Mouse (Mus musculus) megakaryocyte, embryonic 14.5 days (primary cell): ENCODE results near the gene Rbm4. TPM values are rescaled to one million over a fixed set of nuclear protein-coding genes. Genes with fewer than 3 reads are reported as not detected.
"Not testable (repeated sequence)": the region's sequence is repeated elsewhere in the genome, so short reads cannot be mapped to it uniquely, and the experiment has no call there.

Experiments used
- H3K27me3 ChIP-seq: replicated peaks from 2 replicates; pipeline ENCODE3; 2012; ENCODE audit warnings: inconsistent platforms
- H3K36me3 ChIP-seq: replicated peaks from 2 replicates; pipeline ENCODE3; 2012; ENCODE audit warnings: low read length, inconsistent platforms, mixed read lengths
- H3K4me1 ChIP-seq: 2 replicates; pipeline ENCODE4 v1.6.1; 2012; ENCODE audit warnings: inconsistent platforms
- H3K4me3 ChIP-seq: replicated peaks from 2 replicates; pipeline ENCODE3; 2012; ENCODE audit warnings: moderate library complexity, mild to moderate bottlenecking, inconsistent platforms
- H3K9me3 ChIP-seq: 2 replicates; pipeline ENCODE4 v1.6.1; 2012; ENCODE audit warnings: inconsistent platforms
- FLI1 ChIP-seq: IDR thresholded peaks from 2 replicates; pipeline ENCODE4 v1.6.1; 2012; ENCODE audit warnings: low read length, inconsistent platforms, mixed read lengths
- GATA1 ChIP-seq: IDR thresholded peaks from 3 replicates; pipeline ENCODE4 v1.6.1; 2012; ENCODE audit warnings: mixed read lengths, low read length, inconsistent platforms, borderline replicate concordance
- polyA plus RNA-seq: library from polyadenylated mRNA; stranded (reverse); fragments of >175 nt; gene quantifications from 2 replicates; pipeline ENCODE4 v1.2.3, GENCODE M21; 2012; ENCODE audit warnings: low replicate concordance; ENCODE audit not compliant: insufficient read depth

Rbm4 gene
- polyA plus RNA-seq, 1 experiment = 20.1 TPM

- 0 out of 2 replicates have a peak, but pooled peaks cover 1% of the 10 kb centered on the region for H3K9me3 ChIP-seq
- H3K4me3 ChIP-seq = no peak overlapping the region
- TF ChIP-seq FLI1 (no peak), GATA1 (no peak)
- peaks cover 12% of the 10 kb centered on the region for H3K4me1 ChIP-seq
- no peaks in the 10 kb centered on the region for H3K27me3 ChIP-seq
- peaks cover 84% of the 10 kb centered on the region for H3K36me3 ChIP-seq
These were observed 34.9 kb upstream of the Rbm4 start for GRCm38 (mm10) chr19:4828444-4829114.

GRCm38 (mm10) chr19:4820678-4821303, 27.1 kb upstream of the Rbm4 start:
- H3K36me3 ChIP-seq = peaks cover 16% of the 10 kb centered on the region
- H3K4me3 ChIP-seq = no peak overlapping the region
- H3K4me1 ChIP-seq = no peaks in the 10 kb centered on the region
- peaks cover 4% of the 10 kb centered on the region for H3K9me3 ChIP-seq
- H3K27me3 ChIP-seq = no peaks in the 10 kb centered on the region
- TF ChIP-seq FLI1 = no peak
- no peak for TF ChIP-seq GATA1

GRCm38 (mm10) chr19:4817182-4817835, 23.6 kb upstream of the Rbm4 start:
- no peak for TF ChIP-seq GATA1
- no peak for TF ChIP-seq FLI1
- peaks cover 1% of the 10 kb centered on the region; the same call in 1 of the 2 replicates for H3K4me1 ChIP-seq
- H3K9me3 ChIP-seq = peaks cover 10% of the 10 kb centered on the region

GRCm38 (mm10) chr19:4813015-4813414, 19.3 kb upstream of the Rbm4 start:
- H3K4me3 ChIP-seq = no peak overlapping the region
- peaks cover 10% of the 10 kb centered on the region for H3K9me3 ChIP-seq

More at GRCm38 (mm10) chr19:4817182-4817835, 23.6 kb upstream of the Rbm4 start:
- Histone ChIP-seq H3K4me3 (no peak overlapping the region), H3K27me3 (no peaks in the 10 kb centered on the region), H3K36me3 (no peaks in the 10 kb centered on the region)

GRCm38 (mm10) chr19:4812334-4812949, 18.7 kb upstream of the Rbm4 start:
- H3K36me3 ChIP-seq, H3K27me3 ChIP-seq: not testable (repeated sequence)

More at GRCm38 (mm10) chr19:4813015-4813414, 19.3 kb upstream of the Rbm4 start:
- H3K4me1 ChIP-seq = peaks cover 22% of the 10 kb centered on the region
- TF ChIP-seq GATA1 = no peak
- TF ChIP-seq FLI1 = no peak
- H3K27me3 ChIP-seq = no peaks in the 10 kb centered on the region
- H3K36me3 ChIP-seq = peaks cover 2% of the 10 kb centered on the region

GRCm38 (mm10) chr19:4811909-4812242, 18.2 kb upstream of the Rbm4 start:
- H3K4me3 ChIP-seq = peak overlapping the region; percentile 99
- no peak for TF ChIP-seq FLI1
- no peak for TF ChIP-seq GATA1
- no peaks in the 10 kb centered on the region for H3K27me3 ChIP-seq
- peaks cover 33% of the 10 kb centered on the region for H3K4me1 ChIP-seq
- H3K36me3 ChIP-seq = peaks cover 4% of the 10 kb centered on the region
- H3K9me3 ChIP-seq = peaks cover 10% of the 10 kb centered on the region

More at GRCm38 (mm10) chr19:4812334-4812949, 18.7 kb upstream of the Rbm4 start:
- peak overlapping the region; percentile 99 for H3K4me3 ChIP-seq
- H3K9me3 ChIP-seq = not testable (repeated sequence)
- peaks cover 28% of the 10 kb centered on the region for H3K4me1 ChIP-seq

- no peaks in the 10 kb centered on the region for H3K27me3 ChIP-seq
- TF ChIP-seq FLI1 (no peak), GATA1 (no peak)
- H3K4me3 ChIP-seq = peak within 1 kb of the TSS; percentile 99
- peaks cover 10% of the 10 kb centered on the region for H3K9me3 ChIP-seq
- H3K4me1 ChIP-seq = peaks cover 37% of the 10 kb centered on the region
- H3K36me3 ChIP-seq = peaks cover 4% of the 10 kb centered on the region
These were observed 17.6 kb upstream of the Rbm4 start, which contains the start of the genes Gm21992 and Rbm14 for GRCm38 (mm10) chr19:4811063-4811908. Gm21992 (minus strand) TSS chr19:4811612. Rbm14 (minus strand) TSS chr19:4811634.

GRCm38 (mm10) chr19:4810746-4811062, 17.0 kb upstream of the Rbm4 start:
- Histone ChIP-seq H3K4me1 (peaks cover 39% of the 10 kb centered on the region), H3K27me3 (no peaks in the 10 kb centered on the region), H3K9me3 (peaks cover 8% of the 10 kb centered on the region), H3K4me3 (peak overlapping the region; percentile 99), H3K36me3 (peaks cover 4% of the 10 kb centered on the region)
- TF ChIP-seq FLI1 (no peak), GATA1 (no peak)

GRCm38 (mm10) chr19:4810309-4810708, 16.6 kb upstream of the Rbm4 start:
- Histone ChIP-seq H3K27me3 (no peaks in the 10 kb centered on the region), H3K9me3 (peaks cover 4% of the 10 kb centered on the region), H3K36me3 (peaks cover 4% of the 10 kb centered on the region), H3K4me3 (peak overlapping the region; percentile 99), H3K4me1 (peaks cover 43% of the 10 kb centered on the region)
- TF ChIP-seq FLI1 (no peak), GATA1 (no peak)
